Mouse (Mus musculus) retina, postnatal 7 days (tissue): ENCODE measurements around the gene Pigk.
"Not testable (repeated sequence)": the region's sequence is repeated elsewhere in the genome, so short reads cannot be mapped to it uniquely, and the experiment has no call there.

Source experiments
- DNase-seq: peaks from one replicate; pipeline ENCODE4 v3.0.0-alpha.2; 2012; ENCODE audit warnings: low read depth, low spot score

The Pigk gene

GRCm38 (mm10) chr3:152713991-152714902 lies at the start of gene Pigk:
TSS of gene Pigk (plus strand) at chr3:152714100.
- peak; percentile 75 for DNase-seq

DNA sequence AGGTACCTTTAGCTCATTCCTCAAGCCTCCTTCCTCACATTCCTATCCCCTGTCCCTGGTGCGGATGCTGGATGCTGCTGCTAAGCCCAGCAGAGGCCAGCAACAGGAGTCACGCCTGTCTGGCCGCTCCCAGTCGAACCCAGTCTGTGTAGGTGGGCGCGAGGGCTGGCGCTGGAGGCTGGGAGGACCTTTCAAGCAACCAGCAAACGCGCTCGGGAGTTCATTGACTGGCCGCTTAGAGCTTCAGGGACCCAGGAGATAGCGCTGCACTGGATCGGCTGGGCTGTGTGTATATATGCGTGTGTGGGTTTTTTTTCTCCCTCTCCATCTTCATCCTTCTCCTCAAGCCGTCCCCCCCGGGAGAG lies 46.9 kb upstream of the Pigk start:
- no peak for DNase-seq

DNA sequence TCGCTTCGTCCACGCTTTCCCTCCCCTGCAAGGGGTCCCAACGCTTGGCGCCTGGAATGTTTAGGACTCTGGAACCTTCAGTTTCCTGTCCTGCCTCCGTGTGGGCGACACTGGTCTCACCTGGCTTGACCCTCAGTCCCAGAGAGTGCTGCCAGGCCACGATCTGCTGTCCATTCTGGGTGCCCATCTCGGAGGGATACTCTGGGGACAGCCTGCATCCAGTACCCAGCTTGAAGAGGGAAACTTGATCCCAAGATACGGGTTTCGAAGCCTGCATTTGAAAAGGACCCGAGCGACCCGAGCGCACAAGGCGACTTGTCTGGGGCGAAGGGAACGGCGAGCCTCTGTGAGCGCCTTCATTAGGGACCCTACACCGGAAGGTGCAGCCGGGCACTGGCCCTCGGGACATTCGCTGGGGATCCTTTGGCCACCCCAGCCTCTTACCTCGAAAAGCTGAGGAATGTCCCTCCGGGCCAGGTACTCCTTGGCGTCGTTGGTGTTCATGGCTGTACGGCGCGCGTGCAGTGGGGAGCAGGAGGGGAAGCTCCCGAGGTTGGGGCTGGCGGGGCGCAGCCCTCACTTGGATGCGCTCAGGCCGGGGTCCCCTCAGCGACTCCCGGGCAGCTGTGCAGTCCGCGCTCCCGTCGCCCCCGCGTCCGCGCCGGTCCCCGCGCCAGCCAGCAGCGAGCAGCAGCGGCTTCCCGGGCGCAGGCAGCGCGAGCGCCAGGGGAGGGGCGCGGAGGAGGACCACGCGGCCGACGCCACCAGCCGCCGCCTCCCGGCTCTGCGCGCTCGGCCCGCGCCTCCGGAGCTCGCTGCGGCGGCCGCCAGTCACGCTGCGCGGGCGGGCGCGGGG lies 46.3 kb upstream of the Pigk start:
- peak; percentile 16 for DNase-seq

DNA sequence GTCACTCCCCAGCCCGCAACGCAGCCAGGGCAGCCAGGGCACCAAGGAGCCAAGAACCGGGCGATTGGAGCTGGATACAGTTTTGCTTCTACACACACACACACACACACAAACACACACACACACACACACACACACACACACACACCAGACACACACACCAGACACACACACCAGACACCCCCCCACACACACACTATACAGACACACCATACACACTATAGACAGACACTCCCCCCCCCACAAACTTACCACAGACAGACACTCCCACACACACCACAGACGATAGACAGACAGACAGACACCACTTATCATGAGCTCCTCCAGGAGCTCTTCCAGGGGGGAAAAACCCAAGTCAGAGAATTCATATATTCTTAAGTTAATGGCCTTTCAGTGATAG lies 45.7 kb upstream of the Pigk start, which contains the start of gene Ak5:
Gene Ak5 (minus strand): TSS at position 122 of the 400 bp plus-strand sequence.
- no peak for DNase-seq

GRCm38 (mm10) chr3:152668793-152669192 lies 45.1 kb upstream of the Pigk start:
- no peak for DNase-seq

- DNase-seq = no peak
Observed at GRCm38 (mm10) chr3:152669783-152670182, 44.1 kb upstream of the Pigk start.

- DNase-seq = no peak
Observed at GRCm38 (mm10) chr3:152674663-152675062, 39.2 kb upstream of the Pigk start.

DNA sequence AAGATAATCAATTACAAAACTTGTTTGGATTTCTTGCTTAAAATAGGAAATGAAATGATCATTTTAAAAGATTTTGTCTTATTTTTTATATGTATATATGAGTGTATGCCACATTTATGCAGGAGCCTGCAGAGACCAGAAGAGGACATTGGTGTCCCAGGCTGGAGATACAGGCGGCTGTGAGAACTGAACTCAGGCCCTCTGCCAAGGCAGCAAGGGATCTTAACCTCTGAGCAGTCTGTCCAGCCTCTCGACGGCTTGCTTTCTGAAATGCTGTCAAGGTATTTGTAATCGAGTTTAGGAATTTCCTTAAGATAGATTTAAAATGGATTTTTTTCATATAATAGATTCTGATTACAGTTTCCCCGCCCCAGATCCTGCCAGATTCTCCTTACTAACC lies 25.4 kb upstream of the Pigk start:
- DNase-seq = no peak

DNA sequence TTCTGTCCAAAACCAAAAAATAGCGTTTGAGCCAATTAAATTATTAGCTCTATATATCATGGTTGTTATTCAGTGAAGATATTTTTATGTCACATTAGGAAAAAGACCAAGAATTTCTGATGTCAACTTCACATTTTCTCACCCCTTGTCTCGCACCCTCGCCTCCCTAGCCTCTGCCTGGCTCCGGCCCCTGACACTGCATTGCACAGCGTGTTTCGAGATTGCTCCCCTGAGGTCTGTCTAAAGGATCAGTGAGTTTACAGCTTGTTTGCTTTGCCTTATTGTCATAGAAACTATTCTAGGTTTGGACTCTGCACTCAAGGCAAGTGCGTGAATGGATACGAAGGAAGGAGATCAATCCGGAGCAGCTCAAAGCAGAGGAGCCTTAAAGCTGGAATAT lies 24.8 kb upstream of the Pigk start:
- DNase-seq = no peak

- DNase-seq = no peak
Observed at GRCm38 (mm10) chr3:152694950-152695349, 18.9 kb upstream of the Pigk start.

DNA sequence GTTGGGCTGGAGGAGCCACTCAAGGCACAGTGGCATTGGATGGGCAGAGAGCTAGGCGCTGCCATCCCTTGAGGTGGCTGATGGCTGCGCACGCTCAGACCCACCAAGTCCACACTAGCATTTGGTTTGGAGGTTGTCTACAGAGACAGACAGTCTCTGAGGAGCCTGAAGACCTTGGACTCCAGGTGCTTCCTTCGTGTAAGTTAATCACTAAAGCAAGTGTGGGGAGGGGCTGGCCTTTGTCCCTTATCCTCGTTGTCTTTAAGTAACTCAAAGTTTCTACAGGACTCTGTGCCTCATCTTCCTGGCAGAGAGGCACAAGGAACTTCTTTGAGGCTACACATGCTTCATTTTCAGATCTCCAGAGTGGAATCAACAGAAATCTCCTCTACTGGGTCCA lies 15.9 kb upstream of the Pigk start:
- no peak for DNase-seq

DNA sequence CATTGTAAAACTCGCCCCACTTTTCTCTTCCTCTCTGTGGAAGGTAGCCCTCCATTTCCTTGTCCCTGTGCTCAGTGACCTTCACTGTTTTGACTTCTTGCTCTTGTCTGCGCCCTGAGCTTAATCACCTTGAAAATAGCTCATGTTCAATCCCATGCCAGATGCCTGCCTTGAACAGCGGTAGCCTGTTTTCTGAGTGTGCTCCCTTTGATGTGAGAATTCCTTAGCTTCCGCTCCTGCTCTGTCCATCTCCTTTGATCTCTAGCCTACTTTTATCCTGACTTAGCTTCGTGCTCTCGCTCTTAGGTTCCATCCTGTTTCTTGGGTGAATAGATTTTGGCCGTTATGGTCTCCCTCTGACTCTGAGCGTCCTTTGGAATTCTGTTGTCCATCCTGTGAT lies 14.6 kb upstream of the Pigk start:
- no peak for DNase-seq

DNA sequence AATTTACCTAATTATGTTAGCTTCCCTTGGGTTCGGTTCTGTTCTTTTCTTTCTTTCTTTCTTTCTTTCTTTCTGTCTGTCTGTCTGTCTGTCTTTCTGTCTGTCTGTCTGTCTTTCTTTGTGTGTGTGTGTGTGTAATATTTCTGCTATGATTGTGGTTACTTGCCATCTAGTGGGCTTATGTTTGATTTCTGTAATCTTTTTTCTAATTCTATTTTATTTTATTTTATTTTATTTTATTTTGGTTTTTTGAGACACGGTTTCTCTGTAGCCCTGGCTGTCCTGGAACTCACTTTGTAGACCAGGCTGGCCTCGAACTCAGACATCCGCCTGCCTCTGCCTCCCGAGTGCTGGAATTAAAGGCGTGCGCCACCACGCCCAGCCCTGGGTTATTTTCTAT lies 12.4 kb upstream of the Pigk start:
- not testable (repeated sequence) for DNase-seq

DNA sequence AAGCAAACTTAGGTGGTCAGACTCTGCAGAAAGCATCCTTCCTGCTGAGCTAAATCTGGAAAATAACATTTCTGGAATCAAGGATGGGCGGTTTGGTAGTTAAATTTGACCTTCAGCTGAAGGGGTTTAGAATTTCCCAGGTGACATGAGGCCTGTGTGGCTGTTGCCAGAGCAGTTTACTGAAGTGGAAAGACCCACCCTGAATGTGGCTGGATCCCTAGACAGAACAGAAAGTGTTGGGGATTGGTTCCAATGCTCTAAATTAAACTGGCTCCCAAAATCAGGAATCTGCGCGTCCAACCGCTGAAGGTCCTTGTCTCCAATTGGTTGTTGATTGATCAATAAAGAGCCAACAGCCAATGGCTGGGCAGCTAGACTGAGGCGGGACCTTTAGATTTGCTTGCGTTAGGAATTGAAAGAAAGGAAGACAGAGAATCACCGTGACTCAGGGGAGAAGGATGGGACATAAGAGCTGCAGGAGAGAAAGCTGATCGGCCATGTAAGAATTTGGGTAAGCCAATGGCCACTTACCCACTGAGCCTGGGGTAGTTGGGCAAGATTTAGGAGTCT lies 11.5 kb upstream of the Pigk start:
- DNase-seq = no peak

DNA sequence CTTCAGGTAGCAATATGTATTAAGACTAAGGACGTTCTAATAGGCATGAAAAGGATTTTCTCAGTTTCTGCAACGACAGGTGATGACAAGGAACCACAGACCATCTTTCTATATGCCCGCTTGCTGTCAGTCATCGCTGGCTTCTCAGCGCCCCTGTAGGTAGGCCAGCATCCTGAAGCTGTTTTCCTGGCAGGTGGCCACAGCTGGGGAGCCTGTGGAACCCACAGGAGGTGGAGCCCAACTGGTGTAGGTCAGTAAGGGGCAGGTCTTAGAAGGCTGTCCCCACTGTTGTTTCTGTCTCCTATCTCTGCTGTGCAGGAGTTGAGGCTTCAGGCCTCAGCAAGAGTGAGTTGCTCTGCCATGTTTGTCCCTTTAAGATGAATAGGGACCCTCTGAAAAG lies 8.1 kb upstream of the Pigk start:
- DNase-seq = no peak

DNA sequence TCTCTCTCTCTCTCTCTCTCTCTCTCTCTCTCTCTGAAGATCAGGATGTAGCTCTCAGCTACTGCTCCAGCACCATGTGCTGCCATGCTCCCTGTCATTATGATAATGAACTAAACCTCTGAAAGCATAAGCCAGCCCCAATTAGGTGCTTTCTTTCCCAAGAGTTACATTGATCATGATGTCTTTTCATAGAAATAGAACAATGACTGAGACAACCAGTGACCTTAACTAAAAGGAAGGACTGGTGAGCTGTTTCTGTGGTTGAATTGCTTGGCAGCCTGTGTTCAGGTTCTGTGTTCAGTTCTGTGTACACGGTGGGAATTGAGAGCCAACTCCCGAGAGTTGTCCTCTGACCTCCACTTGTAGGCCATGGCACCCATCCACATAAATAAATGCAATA lies 7.0 kb upstream of the Pigk start:
- DNase-seq = no peak

DNA sequence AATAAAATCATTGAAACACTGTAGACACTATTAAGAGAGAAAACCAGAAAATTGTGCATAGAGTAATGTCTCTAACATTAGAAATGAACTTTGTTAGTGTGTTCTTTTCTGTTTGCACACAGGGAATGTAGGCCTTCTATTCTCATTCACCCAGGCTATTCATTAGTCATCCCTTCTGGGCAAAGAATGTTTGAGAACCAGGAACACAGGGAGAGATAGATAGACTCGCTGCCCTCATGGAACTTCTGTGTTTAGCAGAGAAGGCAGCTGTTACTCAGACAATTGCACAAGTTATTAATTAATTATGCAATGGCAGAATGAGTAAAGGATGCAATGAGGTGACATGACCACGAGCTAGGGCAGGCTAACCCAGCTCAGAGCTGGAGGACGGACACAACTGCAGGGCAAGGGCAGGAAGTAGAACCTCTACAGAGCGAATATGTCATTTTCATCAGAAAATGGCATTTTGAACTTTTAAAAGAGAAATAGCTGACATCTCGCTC lies 6.5 kb upstream of the Pigk start:
- DNase-seq = no peak

DNA sequence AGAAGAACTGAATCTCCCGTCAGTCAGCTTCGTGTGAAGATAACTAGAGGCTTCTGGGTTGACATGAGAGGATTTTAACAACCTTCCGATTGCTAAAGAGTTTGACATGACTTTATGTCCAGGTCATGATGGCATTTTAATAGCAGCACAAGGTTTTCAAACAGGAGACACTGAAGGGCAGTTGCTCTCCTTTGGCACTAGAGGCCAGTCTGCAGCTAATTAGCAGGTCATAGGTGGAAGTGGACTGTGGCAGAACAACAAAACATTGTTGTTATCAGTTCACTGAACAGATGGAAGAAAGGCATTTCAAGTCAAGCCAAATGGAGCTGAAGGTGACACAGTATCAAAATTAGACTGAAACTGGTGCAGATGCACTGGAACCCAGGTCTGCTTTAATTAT lies 4.0 kb upstream of the Pigk start:
- DNase-seq = no peak

GRCm38 (mm10) chr3:152712957-152713356 lies 943 bp upstream of the Pigk start:
- DNase-seq = no peak

DNA sequence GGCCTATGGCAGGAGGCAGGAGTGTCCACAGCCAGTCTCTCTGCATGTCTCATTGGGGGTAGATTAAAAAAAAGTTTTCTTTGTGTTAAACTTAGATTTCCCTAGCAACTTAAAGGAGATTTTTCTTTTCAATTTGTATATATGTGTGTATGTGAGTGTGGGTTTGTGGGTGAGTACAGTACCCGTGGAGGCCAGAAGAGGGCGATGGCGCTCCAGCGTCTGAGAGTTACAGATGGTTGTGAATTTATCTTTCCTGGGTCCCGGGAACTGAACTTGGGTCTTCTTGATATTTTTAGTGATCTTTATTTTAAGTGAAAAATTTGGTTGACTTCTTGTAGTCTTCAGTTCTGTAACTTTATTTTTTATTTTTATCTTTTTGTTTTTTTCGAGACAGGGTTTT lies 7.4 kb downstream of the Pigk start:
- DNase-seq = no peak

DNA sequence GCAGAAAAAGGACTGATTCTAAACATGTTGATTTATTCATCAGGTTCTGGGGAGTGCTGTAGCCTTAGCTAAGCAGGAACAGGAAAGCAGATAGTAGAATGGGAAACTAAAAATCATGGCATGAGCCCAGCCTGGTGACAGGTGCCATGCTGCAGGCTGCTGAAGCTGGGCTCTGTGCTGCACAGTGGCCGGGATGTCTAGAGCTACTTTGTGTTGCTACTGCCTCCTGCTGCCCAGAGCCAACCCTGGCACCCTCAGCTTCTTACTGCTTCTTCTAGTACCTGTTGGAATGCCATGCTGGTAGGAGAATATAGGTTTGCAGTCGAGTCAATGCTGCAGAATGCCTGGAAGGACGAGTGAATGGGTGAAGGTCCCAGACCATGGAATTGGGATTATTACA lies 8.9 kb downstream of the Pigk start:
- no peak for DNase-seq

- DNase-seq = no peak
Observed at GRCm38 (mm10) chr3:152724446-152724845, 10.5 kb downstream of the Pigk start.
